Mouse (Mus musculus) kidney, postnatal 10 days (tissue): Measurements from ENCODE around the gene Ankub1.

Source experiments
- DNase-seq: peaks from one replicate; pipeline ENCODE4 v3.0.0; 2021; ENCODE audit warnings: mixed read lengths

The Ankub1 gene

GRCm38 (mm10) chr3:57692719-57693118 lies at the start of gene Ankub1:
Gene Ankub1 (minus strand): TSS chr3:57692799.
- no peak for DNase-seq

DNA sequence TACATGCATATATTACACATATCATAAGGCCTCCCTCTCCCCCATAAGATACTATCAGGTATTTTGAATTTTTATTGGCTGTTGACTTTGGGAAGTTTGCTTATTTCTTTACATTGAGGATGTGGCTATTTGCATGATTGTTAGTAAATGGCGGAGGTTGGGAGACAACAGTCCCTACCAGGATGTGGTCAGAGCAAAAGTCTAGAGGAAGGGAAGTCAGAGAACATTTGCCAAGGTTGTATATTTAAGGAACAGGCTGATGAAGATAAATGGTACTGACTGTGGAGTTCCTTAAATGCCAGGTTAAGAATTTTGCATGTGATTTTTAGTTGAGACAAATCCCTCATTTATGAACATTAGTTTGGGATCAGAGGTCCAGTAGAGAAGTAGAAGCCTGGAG lies 47.2 kb upstream of the Ankub1 start:
- no peak for DNase-seq

- peak; percentile 13 for DNase-seq
Measured at GRCm38 (mm10) chr3:57736419-57737095, 44.0 kb upstream of the Ankub1 start.

- DNase-seq, result peak; percentile 98
Measured at GRCm38 (mm10) chr3:57735511-57736370, 43.1 kb upstream of the Ankub1 start, which contains the start of gene Rnf13. Gene Rnf13 (plus strand): TSS chr3:57736062.

DNA sequence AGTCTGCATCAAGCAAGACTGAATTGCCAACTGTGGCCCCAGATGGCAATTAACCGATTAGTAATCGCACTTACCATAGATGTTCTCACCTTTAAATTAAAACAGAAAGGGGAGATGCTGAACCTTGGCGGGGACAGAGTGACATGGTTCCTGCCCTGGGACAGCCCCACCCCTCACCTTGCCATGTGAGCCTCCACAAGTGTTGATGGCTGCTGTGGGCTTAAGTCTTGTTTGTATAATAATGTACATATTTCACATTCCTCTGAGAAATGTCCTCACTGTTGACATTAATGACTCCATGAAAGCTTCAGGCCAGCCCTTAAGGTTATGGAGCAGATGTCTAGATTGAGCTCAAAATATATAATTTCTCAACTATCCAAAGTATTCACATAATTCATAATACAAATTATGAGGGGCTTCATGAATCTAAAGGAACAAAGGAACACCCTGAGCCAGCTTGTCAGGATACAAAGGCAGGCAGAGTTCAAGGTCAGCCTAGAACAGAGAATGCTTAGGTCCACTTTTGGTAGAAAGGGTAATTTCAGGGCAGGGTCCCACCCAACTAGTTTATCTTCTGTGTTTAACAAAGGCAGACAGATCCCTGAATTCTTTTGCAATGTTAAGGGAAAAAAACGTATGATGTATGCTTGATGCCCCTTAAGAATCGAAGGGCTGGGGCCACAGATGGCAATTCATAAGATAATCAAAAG lies 39.8 kb upstream of the Ankub1 start:
- DNase-seq, result no peak

DNA sequence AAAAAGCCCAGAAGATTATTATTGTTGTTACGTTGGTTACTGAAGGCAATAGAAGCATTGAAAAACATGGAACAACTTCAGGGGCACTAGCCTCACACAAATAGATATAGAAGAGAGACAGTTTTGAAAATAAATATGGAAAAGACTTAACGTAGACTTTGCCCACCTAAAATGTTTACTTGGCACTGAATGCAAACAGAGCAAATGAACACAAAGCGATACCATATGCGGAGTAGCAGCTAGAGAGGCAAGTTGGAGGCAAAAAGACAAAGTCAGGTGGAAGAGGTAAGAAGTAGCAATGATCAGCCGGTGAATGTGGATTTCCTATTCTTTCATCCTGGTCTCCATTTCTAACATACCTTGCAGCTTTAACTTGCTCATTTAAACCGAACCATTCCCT lies 21.6 kb upstream of the Ankub1 start:
- DNase-seq, result no peak

DNA sequence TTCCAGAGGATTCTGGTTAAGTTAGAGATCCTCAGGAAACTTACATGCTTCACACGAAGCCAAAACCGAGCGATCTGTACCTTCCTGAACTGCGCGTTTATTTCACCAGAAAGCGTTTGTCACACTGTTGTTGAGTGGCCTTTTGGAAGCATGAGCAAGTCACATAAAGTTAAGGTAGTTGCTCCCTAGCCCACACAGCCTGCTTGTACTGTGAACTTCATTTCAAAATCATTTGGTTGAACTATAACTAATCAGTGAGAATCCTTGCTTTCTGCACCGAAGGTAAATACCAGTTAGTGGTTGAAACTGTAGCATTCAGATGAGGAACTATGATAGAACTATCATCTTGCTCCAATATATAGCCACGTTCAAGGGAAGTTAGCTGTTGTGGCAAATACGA lies 4.2 kb upstream of the Ankub1 start:
- DNase-seq, result no peak

DNA sequence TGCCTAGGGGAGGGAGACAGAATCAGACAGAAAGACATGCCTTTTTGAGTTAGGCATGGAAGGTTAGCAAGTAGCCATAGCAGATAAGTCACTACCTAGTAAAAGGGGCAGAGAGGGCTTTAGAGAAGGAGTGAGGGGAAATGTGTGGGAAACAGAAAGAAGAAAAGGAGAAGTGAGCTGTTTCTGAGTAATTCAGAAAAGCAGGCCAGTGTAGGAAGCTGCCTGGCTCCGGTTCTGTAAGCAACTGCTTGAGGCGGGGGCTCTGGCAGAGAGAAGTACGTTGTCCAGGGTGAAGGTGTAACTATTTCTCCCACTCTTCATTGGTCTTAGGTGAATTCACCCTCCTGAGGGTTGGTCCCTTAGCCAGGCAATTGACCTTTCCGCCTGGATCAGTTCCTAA lies 3.6 kb upstream of the Ankub1 start:
- no peak for DNase-seq

DNA sequence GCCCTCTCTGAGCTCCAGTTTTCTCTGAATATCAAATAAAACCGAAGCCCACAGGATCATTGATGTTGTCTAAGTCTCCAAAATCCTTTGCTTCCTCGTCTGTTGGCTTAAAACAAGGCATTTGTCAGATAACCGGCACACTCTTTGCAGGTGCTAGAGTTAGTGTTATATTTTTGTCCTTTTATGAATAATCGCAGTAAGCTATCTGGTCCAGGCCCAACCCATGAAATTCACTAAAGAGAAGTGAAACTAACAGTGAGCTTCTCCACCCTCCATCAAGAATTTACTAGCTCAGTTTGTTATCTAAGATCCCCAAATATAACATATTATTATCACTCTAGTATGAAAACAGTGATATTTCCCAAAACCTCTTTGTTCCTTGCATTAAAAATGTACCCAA lies 827 bp downstream of the Ankub1 start:
- DNase-seq, result no peak

GRCm38 (mm10) chr3:57677786-57678185 lies 14.8 kb downstream of the Ankub1 start:
- DNase-seq, result no peak

DNA sequence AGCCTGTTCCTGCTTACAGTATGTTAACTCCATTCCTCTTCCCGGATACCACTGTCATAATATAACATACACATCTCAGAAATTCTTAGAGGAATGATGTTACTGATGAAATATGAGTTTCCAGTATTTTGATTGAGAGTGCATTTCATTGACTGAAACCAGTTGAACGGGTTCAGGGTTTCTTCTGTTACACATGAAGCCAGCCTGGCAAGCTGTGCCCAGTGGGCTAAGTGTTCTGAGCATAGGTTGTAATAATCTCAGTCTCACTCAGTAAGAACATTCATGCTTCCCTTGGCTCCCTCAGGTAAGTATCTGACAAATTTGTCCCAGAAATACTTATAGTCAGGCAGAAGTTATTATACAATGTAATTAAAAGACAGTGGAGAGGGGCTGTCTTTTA lies 18.5 kb downstream of the Ankub1 start:
- DNase-seq, result no peak

- no peak for DNase-seq
Measured at GRCm38 (mm10) chr3:57673586-57673985, 19.0 kb downstream of the Ankub1 start.

DNA sequence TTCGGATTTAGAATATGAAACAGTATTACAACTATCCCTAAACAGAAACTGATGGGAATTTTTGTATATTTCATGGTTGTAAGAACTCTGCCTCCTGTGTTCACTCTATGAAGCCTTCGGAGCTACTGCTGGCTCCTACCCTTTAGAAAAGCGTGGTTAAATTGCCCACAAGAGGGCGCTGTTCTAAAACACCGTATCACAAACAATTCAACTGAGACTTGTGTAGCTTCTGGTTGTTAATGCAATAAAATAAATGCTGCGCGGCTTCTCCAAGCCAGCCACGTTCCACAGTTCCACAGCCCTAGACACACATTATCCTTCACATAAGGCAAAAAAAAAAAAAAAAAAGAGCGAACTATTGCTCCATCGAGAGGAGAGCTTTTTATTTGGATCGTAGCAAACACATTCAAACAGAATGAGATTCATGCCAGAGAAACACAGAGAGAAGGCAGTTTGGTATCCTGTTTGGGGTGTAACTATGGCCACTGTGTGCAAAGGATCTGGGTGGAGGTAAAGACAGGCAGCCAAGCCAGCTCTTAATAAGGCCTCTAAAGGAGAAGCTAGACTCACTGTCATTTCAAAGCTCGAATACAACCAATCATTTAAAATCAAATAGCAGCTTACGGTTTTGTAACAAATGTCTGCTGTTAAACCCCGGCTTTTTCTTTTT lies 25.4 kb downstream of the Ankub1 start:
- DNase-seq, result peak; percentile 85

DNA sequence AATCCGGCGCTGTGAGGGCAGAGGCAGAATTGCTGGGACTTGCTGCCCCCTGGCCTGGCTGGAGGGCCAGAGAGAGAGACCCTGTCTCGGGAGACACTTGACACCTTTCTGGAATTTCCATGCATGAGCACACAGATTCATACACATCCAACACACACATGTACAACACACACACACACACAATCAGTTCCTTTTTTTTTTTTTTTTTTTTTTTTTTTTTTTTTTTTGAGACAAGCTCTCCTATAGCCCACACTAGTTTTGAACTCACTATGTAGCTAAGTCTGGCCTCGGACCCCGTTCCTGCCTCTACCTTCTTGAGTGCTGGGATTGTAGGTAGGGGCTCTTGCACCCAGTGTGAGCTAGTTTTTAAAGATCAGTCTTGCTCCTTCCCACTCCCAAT lies 26.7 kb downstream of the Ankub1 start:
- DNase-seq, result no peak

GRCm38 (mm10) chr3:57664682-57665081 lies 27.9 kb downstream of the Ankub1 start:
- no peak for DNase-seq

GRCm38 (mm10) chr3:57663731-57664130 lies 28.9 kb downstream of the Ankub1 start:
- peak; percentile 63 for DNase-seq

- DNase-seq, result no peak
Measured at GRCm38 (mm10) chr3:57658608-57659007, 34.0 kb downstream of the Ankub1 start.

DNA sequence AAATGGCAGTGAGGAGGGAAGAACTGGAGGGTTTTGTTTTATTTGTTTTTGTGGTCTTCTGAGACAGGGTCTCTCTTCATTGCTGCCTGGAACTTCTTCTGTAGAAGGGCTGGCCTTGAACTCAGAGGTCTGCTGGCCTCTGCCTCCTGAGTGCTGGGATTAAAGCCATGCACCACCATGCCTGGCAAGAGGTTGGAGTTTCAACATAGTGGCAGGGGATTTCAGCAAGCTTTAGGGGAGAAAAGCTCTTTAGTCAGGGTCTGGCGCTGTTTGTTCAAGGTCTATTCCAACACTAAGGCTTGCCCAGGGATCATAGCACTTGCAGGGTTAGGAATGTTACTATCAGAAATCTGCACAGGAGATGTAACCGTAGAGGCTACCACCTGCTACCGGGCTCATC lies 39.0 kb downstream of the Ankub1 start:
- DNase-seq, result no peak

- DNase-seq, result no peak
Measured at GRCm38 (mm10) chr3:57652485-57652884, 40.1 kb downstream of the Ankub1 start.

GRCm38 (mm10) chr3:57651865-57652259 lies 40.7 kb downstream of the Ankub1 start:
- DNase-seq, result no peak

GRCm38 (mm10) chr3:57651231-57651864 lies 41.3 kb downstream of the Ankub1 start, which contains the start of gene Commd2:
Gene Commd2 (minus strand): TSS chr3:57651715.
- DNase-seq, result peak; percentile 92

GRCm38 (mm10) chr3:57643191-57643590 lies 49.4 kb downstream of the Ankub1 start:
- no peak for DNase-seq
